Mouse (Mus musculus) thymus, adult 2 months (tissue): Measurements from ENCODE around the gene Agbl1.

Experiments used
- CTCF ChIP-seq: fragments of 200-500 bp; IDR thresholded peaks from 2 replicates; pipeline ENCODE4 v1.5.1; 2012; ENCODE audit warnings: mild to moderate bottlenecking, control low read depth, low read length, moderate library complexity, borderline replicate concordance; ENCODE audit not compliant: control insufficient read depth, poor library complexity, insufficient read depth; ENCODE audit errors: extremely low read depth
- POLR2A ChIP-seq: fragments of 200-500 bp; IDR thresholded peaks from 2 replicates; pipeline ENCODE4 v1.6.1; 2012; ENCODE audit warnings: mild to moderate bottlenecking, low read length, control low read depth, moderate library complexity; ENCODE audit not compliant: control insufficient read depth, poor library complexity, insufficient read depth; ENCODE audit errors: extremely low read depth

GRCm38 (mm10) chr7:76911672-76912071, 682.0 kb downstream of the Agbl1 start:
- TF ChIP-seq CTCF (no peak), POLR2A (no peak)
